Mouse (Mus musculus) CH12.LX (cell line): ENCODE data around the gene Nav3. TPM values are rescaled to one million over a fixed set of nuclear protein-coding genes. Genes with fewer than 3 reads are reported as not detected.

ENCODE experiments used
- DNase-seq: peaks from one replicate; pipeline ENCODE4 v3.0.0-alpha.2; 2013; ENCODE audit errors: extremely low read depth
- H3K27ac ChIP-seq: 2 replicates; pipeline ENCODE4 v1.5.1; 2012; ENCODE audit warnings: low read depth, mild to moderate bottlenecking, control low read depth, moderate library complexity; ENCODE audit not compliant: insufficient read depth
- H3K27me3 ChIP-seq: replicated peaks from 2 replicates; pipeline ENCODE3; 2012; ENCODE audit warnings: inconsistent platforms
- H3K36me3 ChIP-seq, 2 experiments: replicated peaks in 1 of 2; 2 replicates each; pipeline versions ENCODE3 to v1.6.1; 2012; ENCODE audit warnings: inconsistent platforms in 1 of 2, low read length in 1 of 2, mild to moderate bottlenecking in 1 of 2, mixed read lengths in 1 of 2, moderate library complexity in 1 of 2; ENCODE audit not compliant: control insufficient read depth in 1 of 2, insufficient read depth in 1 of 2
- H3K4me1 ChIP-seq, 2 experiments: 2 replicates each; pipeline ENCODE4 v1.6.1; 2012; ENCODE audit warnings: inconsistent platforms in 1 of 2, moderate library complexity in 1 of 2; ENCODE audit not compliant: insufficient read depth in 2 of 2, control insufficient read depth in 1 of 2
- H3K4me2 ChIP-seq: 2 replicates; pipeline ENCODE4 v1.6.1; 2012; ENCODE audit warnings: low read depth, mild to moderate bottlenecking, control low read depth; ENCODE audit not compliant: poor library complexity, insufficient read depth, severe bottlenecking
- H3K4me3 ChIP-seq, 3 experiments: fragments of 150-350 bp in 1 of 3; sonication (generic) in 1 of 3; replicated peaks in 1 of 3; 2 replicates each; pipeline versions ENCODE3 to v1.5.1; 2011 to 2012; ENCODE audit warnings: low read depth in 2 of 3, low read length in 2 of 3, mild to moderate bottlenecking in 2 of 3, moderate library complexity in 2 of 3, control low read depth in 1 of 3, improper control_type of control experiment in 1 of 3, inconsistent platforms in 1 of 3, mixed read lengths in 1 of 3; ENCODE audit not compliant: poor library complexity in 1 of 3
- H3K79me2 ChIP-seq: replicated peaks from 2 replicates; pipeline ENCODE4 v1.6.1; 2012; ENCODE audit warnings: mild to moderate bottlenecking, moderate library complexity; ENCODE audit not compliant: control insufficient read depth, poor library complexity, insufficient read depth, severe bottlenecking; ENCODE audit errors: extremely low read depth
- H3K9ac ChIP-seq: 2 replicates; pipeline ENCODE4 v1.6.1; 2012; ENCODE audit warnings: low read depth, mild to moderate bottlenecking, control low read depth, moderate library complexity; ENCODE audit not compliant: insufficient read depth
- H3K9me3 ChIP-seq: replicated peaks from 2 replicates; pipeline ENCODE3; 2012; ENCODE audit warnings: low read length, inconsistent platforms, mixed read lengths
- BHLHE40 ChIP-seq: IDR thresholded peaks from 2 replicates; pipeline ENCODE4 v1.6.1; 2011; ENCODE audit warnings: mild to moderate bottlenecking, low read depth, low read length, improper control_type of control experiment
- ETS1 ChIP-seq: conservative IDR thresholded peaks from 2 replicates; pipeline ENCODE4 v1.6.1; 2012; ENCODE audit warnings: low read depth, mild to moderate bottlenecking, inconsistent platforms, low read length, improper control_type of control experiment, moderate library complexity
- GABPA ChIP-seq: IDR thresholded peaks from 2 replicates; pipeline ENCODE4 v1.6.1; 2012; ENCODE audit warnings: low read depth, low read length, improper control_type of control experiment, inconsistent platforms; ENCODE audit not compliant: insufficient replicate concordance
- IRF4 ChIP-seq: IDR thresholded peaks from 2 replicates; pipeline ENCODE4 v1.6.1; 2014; ENCODE audit warnings: low read depth, mild to moderate bottlenecking, inconsistent platforms, low read length, improper control_type of control experiment
- JUN ChIP-seq: IDR thresholded peaks from 2 replicates; pipeline ENCODE4 v1.6.1; 2011; ENCODE audit warnings: low read depth, mild to moderate bottlenecking, low read length, improper control_type of control experiment, moderate library complexity; ENCODE audit not compliant: insufficient read depth
- KAT2A ChIP-seq: IDR thresholded peaks from 2 replicates; pipeline ENCODE4 v1.6.1; 2012; ENCODE audit warnings: low read length, improper control_type of control experiment, inconsistent platforms; ENCODE audit not compliant: insufficient replicate concordance
- MAZ ChIP-seq: IDR thresholded peaks from 2 replicates; pipeline ENCODE4 v1.6.1; 2012; ENCODE audit warnings: low read depth, mild to moderate bottlenecking, inconsistent platforms, low read length, improper control_type of control experiment, moderate library complexity
- MXI1 ChIP-seq: IDR thresholded peaks from 2 replicates; pipeline ENCODE4 v1.6.1; 2011; ENCODE audit warnings: mild to moderate bottlenecking, low read depth, low read length, improper control_type of control experiment
- MYC ChIP-seq: IDR thresholded peaks from 2 replicates; pipeline ENCODE4 v1.6.1; 2011; ENCODE audit warnings: low read depth, mild to moderate bottlenecking, improper control_type of control experiment, low read length
- NELFE ChIP-seq: IDR thresholded peaks from 2 replicates; pipeline ENCODE4 v1.6.1; 2011; ENCODE audit warnings: low read depth, low read length, improper control_type of control experiment
- PAX5 ChIP-seq: IDR thresholded peaks from 2 replicates; pipeline ENCODE4 v1.6.1; 2012; ENCODE audit warnings: low read length, inconsistent platforms, mixed read lengths
- POLR2AphosphoS2 ChIP-seq: IDR thresholded peaks from 2 replicates; pipeline ENCODE4 v1.6.1; 2011; ENCODE audit warnings: low read depth, low read length, improper control_type of control experiment
- RAD21 ChIP-seq: IDR thresholded peaks from 2 replicates; pipeline ENCODE4 v1.6.1; 2011; ENCODE audit warnings: low read depth, mild to moderate bottlenecking, low read length, improper control_type of control experiment, moderate library complexity
- SIN3A ChIP-seq: IDR thresholded peaks from 2 replicates; pipeline ENCODE4 v1.6.1; 2012; ENCODE audit warnings: low read length, improper control_type of control experiment, inconsistent platforms
- SMC3 ChIP-seq: IDR thresholded peaks from 2 replicates; pipeline ENCODE4 v1.6.1; 2011; ENCODE audit warnings: low read depth, low read length, improper control_type of control experiment
- TCF12 ChIP-seq: IDR thresholded peaks from 2 replicates; pipeline ENCODE4 v1.6.1; 2014; ENCODE audit warnings: low read depth, mild to moderate bottlenecking, inconsistent platforms, low read length, improper control_type of control experiment
- USF2 ChIP-seq: conservative IDR thresholded peaks from 2 replicates; pipeline ENCODE4 v1.6.1; 2011; ENCODE audit warnings: low read depth, low read length, improper control_type of control experiment
- ZKSCAN1 ChIP-seq: IDR thresholded peaks from 2 replicates; pipeline ENCODE4 v1.6.1; 2012; ENCODE audit warnings: low read depth, inconsistent platforms, low read length, improper control_type of control experiment, borderline replicate concordance
- ZNF384 ChIP-seq: IDR thresholded peaks from 2 replicates; pipeline ENCODE4 v1.6.1; 2012; ENCODE audit warnings: low read depth, low read length, improper control_type of control experiment, inconsistent platforms
- dilution Hi-C: fragments of 300-500 bp; cut with MboI; formaldehyde crosslinking; loops from 2 replicates; pipeline ENCODE4 v1.14.3; 2020; ENCODE audit warnings: low sequenced_read_pairs; ENCODE audit not compliant: extremely low pct_unique_long_range_greater_than_20kb, extremely low pct_ligation_motif_present
- in situ Hi-C: fragments of 300-500 bp; cut with MboI; formaldehyde crosslinking; loops from 3 replicates; pipeline ENCODE4 v1.14.3; 2019; ENCODE audit warnings: low sequenced_read_pairs, low pct_ligation_motif_present, low pct_unique_long_range_greater_than_20kb, mixed read lengths
- polyA plus RNA-seq: library from polyadenylated mRNA; unstranded; fragments of >175 nt; gene quantifications from 2 replicates; pipeline ENCODE4 v1.2.1, GENCODE M21; 2012; ENCODE audit warnings: low read depth; ENCODE audit not compliant: insufficient read length
- total RNA-seq, 2 experiments: library from RNA; depleted of rRNA; stranded (reverse); fragments of 300-350 nt in 1 of 2; fragments of >200 nt in 1 of 2; gene quantifications; 2 replicates each; pipeline ENCODE4 v1.2.3; 2012 to 2014

Nav3 gene
- total and polyA plus RNA-seq, 3 experiments, result 0.03 TPM; not detected in 2

- no peaks in the 10 kb centered on the region for H3K27me3 ChIP-seq
- TF ChIP-seq ZKSCAN1 (no peak), GABPA (no peak), MAZ (no peak), NELFE (no peak), BHLHE40 (no peak), ZNF384 (no peak), TCF12 (no peak), KAT2A (no peak), ETS1 (no peak), POLR2AphosphoS2 (no peak), SMC3 (no peak), SIN3A (no peak), RAD21 (no peak), MYC (no peak), IRF4 (no peak), PAX5 (no peak), MXI1 (no peak), USF2 (no peak)
Observed at GRCm38 (mm10) chr10:109888355-109889170, 567.4 kb downstream of the Nav3 start.

GRCm38 (mm10) chr10:109887160-109887559 is 568.8 kb downstream of the Nav3 start:
- no peaks in the 10 kb centered on the region for H3K36me3 ChIP-seq
- H3K27ac ChIP-seq, result no peak overlapping the region
- no peaks in the 10 kb centered on the region for H3K27me3 ChIP-seq
- peaks cover 0 to 23% of the 10 kb centered on the region in 2 experiments; a peak in 2 of 4 replicates for H3K4me1 ChIP-seq
- H3K9me3 ChIP-seq, result no peaks in the 10 kb centered on the region
- in situ Hi-C loops, result no loop called here
- dilution Hi-C loops, result no loop called here
- TF ChIP-seq JUN, result no peak
- TF ChIP-seq, all 38 proteins: peak for 0
- Histone ChIP-seq H3K9ac (no peak overlapping the region), H3K4me3 (no peak overlapping the region), H3K4me2 (no peak overlapping the region), H3K79me2 (no peaks in the 10 kb centered on the region)
- DNase-seq, result peak; percentile 20

More at GRCm38 (mm10) chr10:109888355-109889170, 567.4 kb downstream of the Nav3 start:
- Histone ChIP-seq H3K9ac (no peak overlapping the region), H3K36me3 (no peaks in the 10 kb centered on the region), H3K79me2 (no peaks in the 10 kb centered on the region), H3K27ac (no peak overlapping the region), H3K9me3 (no peaks in the 10 kb centered on the region), H3K4me1 (peaks cover 0 to 20% of the 10 kb centered on the region in 2 experiments; a peak in 2 of 4 replicates), H3K4me2 (no peak overlapping the region), H3K4me3 (no peak overlapping the region)
- dilution Hi-C loops, result no loop called here
- in situ Hi-C loops, result no loop called here
- DNase-seq, result no peak
